Mouse (Mus musculus) hindbrain, embryonic 16.5 days (tissue): ENCODE results near the gene Cbarp. TPM values are rescaled to one million over a fixed set of nuclear protein-coding genes. Genes with fewer than 3 reads are reported as not detected.

Experiments used
- ATAC-seq: fragments of 200-750 bp; cut with Nextera tagmentation; 2 replicates; pipeline ENCODE4 v1.8.0; 2017; ENCODE audit warnings: moderate TSS enrichment, moderate library complexity
- H3K27ac ChIP-seq: fragments of 300-500 bp; sonication (generic); 2 replicates; pipeline ENCODE4 v1.5.1; 2014; ENCODE audit warnings: low read depth, mild to moderate bottlenecking, control low read depth, low read length, moderate library complexity
- H3K27me3 ChIP-seq: fragments of 300-500 bp; sonication (generic); replicated peaks from 2 replicates; pipeline ENCODE4 v1.6.1; 2014; ENCODE audit warnings: low read length; ENCODE audit not compliant: control insufficient read depth, insufficient read depth
- H3K36me3 ChIP-seq: fragments of 300-500 bp; sonication (generic); 2 replicates; pipeline ENCODE4 v1.6.1; 2014; ENCODE audit warnings: mild to moderate bottlenecking, low read length, moderate library complexity, mixed read lengths; ENCODE audit not compliant: control insufficient read depth, insufficient read depth
- H3K4me1 ChIP-seq: fragments of 300-500 bp; sonication (generic); 2 replicates; pipeline ENCODE4 v1.6.1; 2014; ENCODE audit warnings: low read depth, low read length; ENCODE audit not compliant: control insufficient read depth, insufficient read depth
- H3K4me2 ChIP-seq: fragments of 300-500 bp; sonication (generic); 2 replicates; pipeline ENCODE4 v1.6.1; 2014; ENCODE audit warnings: mild to moderate bottlenecking, low read length, control low read depth, moderate library complexity
- H3K4me3 ChIP-seq: fragments of 300-500 bp; sonication (generic); 2 replicates; pipeline ENCODE4 v1.5.1; 2014; ENCODE audit warnings: mild to moderate bottlenecking, low read length, control low read depth, moderate library complexity
- H3K9ac ChIP-seq: fragments of 300-500 bp; sonication (generic); 2 replicates; pipeline ENCODE4 v1.6.1; 2014; ENCODE audit warnings: low read depth, mild to moderate bottlenecking, control low read depth, low read length, moderate library complexity
- H3K9me3 ChIP-seq: fragments of 300-500 bp; sonication (generic); 2 replicates; pipeline ENCODE4 v1.6.1; 2014; ENCODE audit warnings: mild to moderate bottlenecking, low read length, moderate library complexity; ENCODE audit not compliant: control insufficient read depth
- WGBS: fragments of 180-500 bp; shearing (Covaris S2); extraction: QIAGEN DNeasy Blood & Tissue Kit; methylation state at CpG from one replicate; pipeline ENCODE4 v1.1.7; 2014; 5-methylcytosine and 5-hydroxymethylcytosine counted together
- polyA plus RNA-seq: library from polyadenylated mRNA; unstranded; fragments of >200 nt; fragmentation: Nextera tagmentation; extraction: Ambion mirVana; gene quantifications from 2 replicates; pipeline ENCODE4 v1.2.1, GENCODE M21; 2015

Gene Cbarp
- polyA plus RNA-seq, 1 experiment from 2014 or later, result 130 TPM

DNA sequence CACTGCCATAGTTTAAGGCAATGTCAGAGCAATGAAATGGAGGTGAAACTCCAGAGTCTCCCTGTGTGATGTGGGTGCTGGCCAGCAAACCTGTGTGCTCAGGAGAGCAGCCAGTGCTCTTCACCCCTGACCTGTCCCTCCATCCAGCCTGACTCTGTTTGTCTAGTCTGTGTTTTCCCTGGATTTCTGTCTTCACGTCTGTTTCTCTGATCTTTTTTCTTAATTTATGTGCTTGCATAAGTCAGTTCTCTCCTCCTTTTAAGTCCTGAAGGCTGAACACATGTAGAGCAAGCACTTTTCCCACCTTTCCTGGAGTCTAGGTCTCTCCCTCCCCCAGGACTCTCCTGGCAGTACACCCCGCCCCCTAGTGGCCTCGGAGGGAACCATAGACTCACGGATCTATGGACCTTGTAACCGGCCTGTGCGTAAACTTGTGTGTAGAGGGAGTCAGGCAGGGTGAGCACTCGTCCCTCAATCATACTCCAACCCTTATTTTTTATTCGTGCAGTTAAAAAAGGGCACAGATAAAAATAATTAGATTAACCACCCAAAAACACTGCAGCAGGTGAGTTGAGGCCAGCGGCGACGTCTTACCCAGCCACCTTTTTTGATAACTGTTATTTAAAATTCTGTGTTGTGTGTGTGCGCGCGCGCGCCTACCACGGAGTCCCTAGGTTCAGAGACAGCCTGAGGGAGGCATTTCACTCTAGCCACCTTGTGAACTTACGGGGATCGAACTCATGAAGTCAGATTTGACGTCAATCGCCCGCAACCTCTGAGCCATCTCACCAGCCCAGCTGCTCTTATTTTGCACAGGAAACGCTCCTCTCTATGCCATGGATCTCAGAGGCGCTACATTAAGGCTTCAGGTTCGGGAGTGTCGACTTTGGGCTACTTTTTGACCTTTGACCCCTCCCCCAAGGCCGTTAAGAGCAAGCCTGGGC is 26.0 kb downstream of the Cbarp start:
- no peaks in the 10 kb centered on the region for H3K9me3 ChIP-seq
- peaks cover 37% of the 10 kb centered on the region for H3K4me1 ChIP-seq
- peak overlapping the region; percentile 53 for H3K27ac ChIP-seq
- peak; percentile 23 for ATAC-seq
- WGBS, result 4% methylated on average over 27 of the region's 27 CpGs
- peak overlapping the region; percentile 49 for H3K4me3 ChIP-seq
- H3K9ac ChIP-seq, result peak overlapping the region; percentile 51
- no peaks in the 10 kb centered on the region for H3K36me3 ChIP-seq
- H3K4me2 ChIP-seq, result peak overlapping the region; percentile 55
- no peaks in the 10 kb centered on the region for H3K27me3 ChIP-seq

- Histone ChIP-seq H3K4me3 (no peak overlapping the region), H3K9ac (no peak overlapping the region), H3K4me1 (no peaks in the 10 kb centered on the region), H3K4me2 (no peak overlapping the region), H3K36me3 (no peaks in the 10 kb centered on the region), H3K27ac (no peak overlapping the region), H3K9me3 (no peaks in the 10 kb centered on the region), H3K27me3 (no peaks in the 10 kb centered on the region)
- ATAC-seq, result no peak
- 53% methylated on average over 6 of the region's 6 CpGs for WGBS
Measured at GRCm38 (mm10) chr10:80107678-80108077, 33.0 kb downstream of the Cbarp start.

DNA sequence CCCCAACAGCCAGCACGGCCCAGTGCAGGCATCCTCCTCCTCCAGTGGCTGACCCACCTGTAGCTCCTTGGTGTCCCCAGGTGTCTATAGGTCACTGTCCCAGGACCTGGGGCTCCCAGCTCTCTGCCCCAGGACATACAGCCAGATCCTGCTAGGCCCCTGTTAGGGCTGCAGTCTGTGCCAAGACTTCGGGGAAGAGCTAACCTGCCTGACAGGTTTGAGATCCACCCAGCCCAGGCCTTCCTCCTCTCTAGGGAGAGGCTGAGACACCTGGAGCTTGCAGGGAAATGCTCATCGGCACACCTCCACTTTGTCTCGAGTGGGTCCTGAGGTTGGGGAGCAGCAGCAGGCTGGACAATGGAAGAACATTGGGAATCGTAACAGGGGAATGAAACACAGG is 34.7 kb downstream of the Cbarp start:
- no peak overlapping the region for H3K4me2 ChIP-seq
- H3K27me3 ChIP-seq, result no peaks in the 10 kb centered on the region
- 82% methylated on average over 5 of the region's 5 CpGs for WGBS
- H3K9ac ChIP-seq, result no peak overlapping the region
- no peak overlapping the region for H3K4me3 ChIP-seq
- H3K4me1 ChIP-seq, result peaks cover 11% of the 10 kb centered on the region
- no peaks in the 10 kb centered on the region for H3K9me3 ChIP-seq
- no peak overlapping the region for H3K27ac ChIP-seq
- no peaks in the 10 kb centered on the region for H3K36me3 ChIP-seq
- no peak for ATAC-seq

DNA sequence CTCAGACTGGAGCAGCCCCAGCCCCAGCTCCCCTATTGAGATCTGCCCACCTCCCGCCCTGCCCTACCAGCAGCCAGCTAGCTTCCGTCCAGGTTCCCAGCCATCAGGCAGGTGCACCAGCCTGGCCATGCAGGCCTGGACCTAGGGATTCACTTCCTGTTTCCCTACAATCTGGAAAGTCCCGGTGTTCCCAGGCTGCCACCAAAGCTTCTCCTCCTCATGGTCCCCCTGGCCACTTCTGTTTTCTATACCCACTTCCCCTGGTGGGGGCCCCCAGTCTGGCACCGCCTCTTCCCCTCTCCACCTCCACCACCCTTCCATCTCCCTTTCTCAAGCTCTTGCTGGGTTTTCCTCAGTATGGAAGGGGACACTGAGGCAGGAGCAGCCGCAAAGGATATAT is 35.2 kb downstream of the Cbarp start, which contains the start of gene Sbno2:
TSS of gene Sbno2 (minus strand) at position 112 of the 400 bp plus-strand sequence.
- no peaks in the 10 kb centered on the region for H3K9me3 ChIP-seq
- H3K27me3 ChIP-seq, result no peaks in the 10 kb centered on the region
- ATAC-seq, result no peak
- WGBS, result 68% methylated on average over 5 of the region's 5 CpGs
- H3K36me3 ChIP-seq, result no peaks in the 10 kb centered on the region
- peaks cover 13% of the 10 kb centered on the region for H3K4me1 ChIP-seq
- no peak within 1 kb of the TSS for H3K4me3 ChIP-seq
- H3K9ac ChIP-seq, result no peak within 1 kb of the TSS
- H3K27ac ChIP-seq, result no peak within 1 kb of the TSS
- no peak within 1 kb of the TSS for H3K4me2 ChIP-seq

- H3K36me3 ChIP-seq, result no peaks in the 10 kb centered on the region
- peaks cover 13% of the 10 kb centered on the region for H3K4me1 ChIP-seq
- H3K9ac ChIP-seq, result no peak overlapping the region
- WGBS, result 90% methylated on average over 3 of the region's 3 CpGs
- H3K4me2 ChIP-seq, result no peak overlapping the region
- H3K27ac ChIP-seq, result no peak overlapping the region
- no peaks in the 10 kb centered on the region for H3K27me3 ChIP-seq
- no peak overlapping the region for H3K4me3 ChIP-seq
- ATAC-seq, result no peak
- H3K9me3 ChIP-seq, result no peaks in the 10 kb centered on the region
Measured at GRCm38 (mm10) chr10:80104181-80104580, 36.5 kb downstream of the Cbarp start.

- no peak overlapping the region for H3K9ac ChIP-seq
- H3K27me3 ChIP-seq, result no peaks in the 10 kb centered on the region
- H3K4me1 ChIP-seq, result peaks cover 13% of the 10 kb centered on the region
- WGBS, result 80% methylated on average over 2 of the region's 2 CpGs
- no peaks in the 10 kb centered on the region for H3K36me3 ChIP-seq
- 0 out of 2 replicates have a peak, but pooled peaks have one; percentile 1 for ATAC-seq
- peak overlapping the region; percentile 97 for H3K4me2 ChIP-seq
- H3K4me3 ChIP-seq, result peak overlapping the region; percentile 93; the same call in 1 of the 2 replicates
- H3K27ac ChIP-seq, result peak overlapping the region; percentile 62; the same call in 1 of the 2 replicates
- H3K9me3 ChIP-seq, result no peaks in the 10 kb centered on the region
Measured at GRCm38 (mm10) chr10:80103032-80103431, 37.6 kb downstream of the Cbarp start.

DNA sequence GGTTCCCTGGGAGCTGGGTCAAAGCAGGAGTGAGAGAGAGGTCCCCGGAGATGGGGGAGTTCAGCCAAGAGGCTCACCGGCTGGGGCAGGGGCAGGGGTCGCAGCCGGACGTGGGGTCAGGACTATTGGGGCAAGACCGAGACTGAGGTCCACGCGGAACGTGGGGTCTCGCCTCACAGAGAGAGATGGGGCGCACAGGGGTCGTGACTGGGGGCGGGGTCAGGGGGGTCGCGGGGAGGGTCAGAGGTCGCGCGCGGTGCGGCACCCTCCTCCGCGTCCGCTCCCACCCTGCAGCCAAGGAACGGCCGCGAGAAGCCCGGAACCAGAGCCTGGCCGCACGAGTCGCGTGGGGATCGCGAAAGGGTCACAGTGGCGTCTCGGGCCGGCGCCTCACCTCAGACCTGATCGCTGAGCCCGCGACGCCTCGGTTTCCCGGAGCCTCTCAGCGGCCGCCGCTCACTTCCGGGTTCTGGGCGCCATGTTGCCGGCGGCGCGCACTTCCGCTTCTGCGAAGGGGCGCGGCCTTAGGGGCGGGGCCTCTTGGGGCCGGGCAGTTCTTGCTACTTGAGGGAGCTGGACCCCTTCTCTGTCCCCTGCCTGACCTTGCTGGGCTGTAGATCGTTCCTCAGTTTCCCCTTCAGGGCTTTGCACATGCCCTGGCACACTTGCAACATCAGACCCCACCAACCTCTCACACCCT is 38.3 kb downstream of the Cbarp start:
- Histone ChIP-seq H3K27ac (peak overlapping the region; percentile 68), H3K27me3 (no peaks in the 10 kb centered on the region), H3K4me2 (peak overlapping the region; percentile 97), H3K9me3 (no peaks in the 10 kb centered on the region), H3K9ac (peak overlapping the region; percentile 93), H3K36me3 (no peaks in the 10 kb centered on the region), H3K4me3 (peak overlapping the region; percentile 93), H3K4me1 (peaks cover 13% of the 10 kb centered on the region)
- peak; percentile 90 for ATAC-seq
- WGBS, result under 1% methylated on average over 57 of the region's 59 CpGs

- H3K36me3 ChIP-seq, result no peaks in the 10 kb centered on the region
- no peak overlapping the region for H3K4me3 ChIP-seq
- H3K4me2 ChIP-seq, result no peak overlapping the region; the same call in 1 of the 2 replicates
- no peak for ATAC-seq
- H3K9me3 ChIP-seq, result no peaks in the 10 kb centered on the region
- peaks cover 13% of the 10 kb centered on the region for H3K4me1 ChIP-seq
- 67% methylated on average over 11 of the region's 11 CpGs for WGBS
- H3K9ac ChIP-seq, result no peak overlapping the region
- H3K27ac ChIP-seq, result no peak overlapping the region
- H3K27me3 ChIP-seq, result no peaks in the 10 kb centered on the region
Measured at GRCm38 (mm10) chr10:80100982-80101381, 39.7 kb downstream of the Cbarp start.

- Histone ChIP-seq H3K9me3 (no peaks in the 10 kb centered on the region), H3K27ac (no peak overlapping the region), H3K4me1 (peaks cover 13% of the 10 kb centered on the region), H3K9ac (no peak overlapping the region), H3K36me3 (no peaks in the 10 kb centered on the region), H3K4me2 (no peak overlapping the region), H3K4me3 (no peak overlapping the region), H3K27me3 (no peaks in the 10 kb centered on the region)
- 90% methylated on average over 5 of the region's 5 CpGs for WGBS
- no peak for ATAC-seq
Measured at GRCm38 (mm10) chr10:80098630-80099029, 42.0 kb downstream of the Cbarp start.
